Mouse (Mus musculus): ENCODE results near the gene Cpsf4. TPM values are rescaled to one million over a fixed set of nuclear protein-coding genes. Genes with fewer than 3 reads are reported as not detected.

Gene Cpsf4
- polyA plus RNA-seq, 1 experiment from 2014 or later, result 90.8 TPM

Other genes with a start within 250 kb of the Cpsf4 start
- gene Smurf1, start 201.4 kb upstream of the Cpsf4 start, polyA plus RNA-seq (2016; fragmentation: Nextera tagmentation; extraction: Ambion mirVana), result 15.0 and 19.4 TPM in 2 replicates
- gene Gm4871, start 134.5 kb upstream of the Cpsf4 start, polyA plus RNA-seq (2016; fragmentation: Nextera tagmentation; extraction: Ambion mirVana), result not detected in 2 replicates
- not detected in 2 replicates for gene 1700018F24Rik, start 124.2 kb upstream of the Cpsf4 start, polyA plus RNA-seq (2016; fragmentation: Nextera tagmentation; extraction: Ambion mirVana)
- gene Arpc1a, start 83.4 kb upstream of the Cpsf4 start, polyA plus RNA-seq (2016; fragmentation: Nextera tagmentation; extraction: Ambion mirVana), result 111 and 125 TPM in 2 replicates
- gene Kpna7, start 83.2 kb upstream of the Cpsf4 start, polyA plus RNA-seq (2016; fragmentation: Nextera tagmentation; extraction: Ambion mirVana), result not detected in 2 replicates
- 148 and 161 TPM in 2 replicates for gene Arpc1b, start 53.0 kb upstream of the Cpsf4 start, polyA plus RNA-seq (2016; fragmentation: Nextera tagmentation; extraction: Ambion mirVana)
- gene Pdap1, start 27.0 kb upstream of the Cpsf4 start, polyA plus RNA-seq (2016; fragmentation: Nextera tagmentation; extraction: Ambion mirVana), result 133 and 154 TPM in 2 replicates
- gene Bud31, start 26.9 kb upstream of the Cpsf4 start, polyA plus RNA-seq (2016; fragmentation: Nextera tagmentation; extraction: Ambion mirVana), result 277 and 305 TPM in 2 replicates
- gene Ptcd1, start 105 bp upstream of the Cpsf4 start, polyA plus RNA-seq (2016; fragmentation: Nextera tagmentation; extraction: Ambion mirVana), result 18.4 and 21.8 TPM in 2 replicates
- gene Atp5j2, start 24.8 kb downstream of the Cpsf4 start, polyA plus RNA-seq (2016; fragmentation: Nextera tagmentation; extraction: Ambion mirVana), result 530 and 569 TPM in 2 replicates
- 6.6 and 7.3 TPM in 2 replicates for gene Zkscan14, start 34.7 kb downstream of the Cpsf4 start, polyA plus RNA-seq (2016; fragmentation: Nextera tagmentation; extraction: Ambion mirVana)
- gene Zkscan5, start 37.3 kb downstream of the Cpsf4 start, polyA plus RNA-seq (2016; fragmentation: Nextera tagmentation; extraction: Ambion mirVana), result 16.2 and 20.9 TPM in 2 replicates
- gene Zfp655, start 64.5 kb downstream of the Cpsf4 start, polyA plus RNA-seq (2016; fragmentation: Nextera tagmentation; extraction: Ambion mirVana), result 26.0 and 31.2 TPM in 2 replicates
- 0.43 and 0.67 TPM in 2 replicates for gene Zscan25, start 113.3 kb downstream of the Cpsf4 start, polyA plus RNA-seq (2016; fragmentation: Nextera tagmentation; extraction: Ambion mirVana)
- not detected in 2 replicates for gene Cyp3a57, start 178.1 kb downstream of the Cpsf4 start, polyA plus RNA-seq (2016; fragmentation: Nextera tagmentation; extraction: Ambion mirVana)